Mouse (Mus musculus) forebrain, postnatal 0 days (tissue): ENCODE measurements around the gene Fbn1. TPM values are rescaled to one million over a fixed set of nuclear protein-coding genes. Genes with fewer than 3 reads are reported as not detected.

Experiments
- ATAC-seq: fragments of 200-750 bp; cut with Nextera tagmentation; 2 replicates; pipeline ENCODE4 v1.8.0; 2017; ENCODE audit warnings: mild to moderate bottlenecking, moderate library complexity
- DNase-seq: peaks from one replicate; pipeline ENCODE4 v3.0.0-alpha.2; 2015
- H3K27ac ChIP-seq: fragments of 300-500 bp; sonication (generic); 2 replicates; pipeline ENCODE4 v1.5.1; 2014; ENCODE audit warnings: low read depth, mild to moderate bottlenecking, antibody characterized with exemption, low read length, moderate library complexity, mixed read lengths
- H3K27me3 ChIP-seq: fragments of 300-500 bp; sonication (generic); 2 replicates; pipeline ENCODE4 v1.6.1; 2014; ENCODE audit warnings: mild to moderate bottlenecking, low read length, mixed read lengths; ENCODE audit not compliant: insufficient read depth
- H3K36me3 ChIP-seq: fragments of 300-500 bp; sonication (generic); 2 replicates; pipeline ENCODE4 v1.6.1; 2014; ENCODE audit warnings: mild to moderate bottlenecking, moderate library complexity; ENCODE audit not compliant: insufficient read depth
- H3K4me1 ChIP-seq: fragments of 300-500 bp; sonication (generic); 2 replicates; pipeline ENCODE4 v1.6.1; 2014; ENCODE audit warnings: antibody characterized with exemption; ENCODE audit not compliant: insufficient read depth
- H3K4me2 ChIP-seq: fragments of 300-500 bp; sonication (generic); 2 replicates; pipeline ENCODE4 v1.6.1; 2014; ENCODE audit warnings: low read depth, mild to moderate bottlenecking, moderate library complexity
- H3K4me3 ChIP-seq: fragments of 300-500 bp; sonication (generic); 2 replicates; pipeline ENCODE4 v1.5.1; 2014; ENCODE audit warnings: low read depth, low read length, mixed read lengths
- H3K9ac ChIP-seq: fragments of 300-500 bp; sonication (generic); 2 replicates; pipeline ENCODE4 v1.6.1; 2014; ENCODE audit warnings: mild to moderate bottlenecking
- H3K9me3 ChIP-seq: fragments of 300-500 bp; sonication (generic); 2 replicates; pipeline ENCODE4 v1.6.1; 2016; ENCODE audit warnings: low read length
- CTCF ChIP-seq: sonication (generic); IDR thresholded peaks from 2 replicates; pipeline ENCODE4 v1.5.1; 2016; ENCODE audit warnings: antibody characterized with exemption, control low read depth, low read depth
- WGBS: fragments of 180-500 bp; shearing (Covaris S2); extraction: QIAGEN DNeasy Blood & Tissue Kit; methylation state at CpG from one replicate; pipeline ENCODE4 v1.1.7; 2014; 5-methylcytosine and 5-hydroxymethylcytosine counted together
- polyA plus RNA-seq: library from polyadenylated mRNA; unstranded; fragments of >200 nt; fragmentation: Nextera tagmentation; extraction: Ambion mirVana; gene quantifications from 2 replicates; pipeline ENCODE4 v1.2.1, GENCODE M21; 2015
- total RNA-seq: library from RNA; depleted of rRNA; stranded (reverse); fragments of >200 nt; gene quantifications from 2 replicates; pipeline ENCODE4 v1.2.3, GENCODE M21; 2014

Gene Fbn1
- total and polyA plus RNA-seq, 2 experiments from 2014 or later, result 1.7 to 16.7 TPM

- no peaks in the 10 kb centered on the region for H3K9me3 ChIP-seq
- no peak for DNase-seq
- no peaks in the 10 kb centered on the region for H3K27me3 ChIP-seq
- WGBS, result 94% methylated on average over 3 of the region's 3 CpGs
- no peak overlapping the region for H3K4me2 ChIP-seq
- H3K27ac ChIP-seq, result no peak overlapping the region
- no peak overlapping the region for H3K9ac ChIP-seq
- no peak overlapping the region for H3K4me3 ChIP-seq
- TF ChIP-seq CTCF, result no peak
- no peaks in the 10 kb centered on the region for H3K4me1 ChIP-seq
- H3K36me3 ChIP-seq, result no peaks in the 10 kb centered on the region
- ATAC-seq, result no peak
These were observed 107.7 kb downstream of the Fbn1 start for GRCm38 (mm10) chr2:125400121-125400520.

GRCm38 (mm10) chr2:125397796-125398195 lies 110.0 kb downstream of the Fbn1 start:
- no peak overlapping the region for H3K4me3 ChIP-seq
- H3K4me2 ChIP-seq, result no peak overlapping the region
- ATAC-seq (no peak), DNase-seq (no peak)
- no peaks in the 10 kb centered on the region for H3K4me1 ChIP-seq
- H3K9ac ChIP-seq, result no peak overlapping the region
- WGBS, result 91% methylated on average over 7 of the region's 7 CpGs
- no peaks in the 10 kb centered on the region for H3K36me3 ChIP-seq
- H3K27me3 ChIP-seq, result no peaks in the 10 kb centered on the region
- no peak for TF ChIP-seq CTCF
- no peak overlapping the region for H3K27ac ChIP-seq
- H3K9me3 ChIP-seq, result no peaks in the 10 kb centered on the region

DNA sequence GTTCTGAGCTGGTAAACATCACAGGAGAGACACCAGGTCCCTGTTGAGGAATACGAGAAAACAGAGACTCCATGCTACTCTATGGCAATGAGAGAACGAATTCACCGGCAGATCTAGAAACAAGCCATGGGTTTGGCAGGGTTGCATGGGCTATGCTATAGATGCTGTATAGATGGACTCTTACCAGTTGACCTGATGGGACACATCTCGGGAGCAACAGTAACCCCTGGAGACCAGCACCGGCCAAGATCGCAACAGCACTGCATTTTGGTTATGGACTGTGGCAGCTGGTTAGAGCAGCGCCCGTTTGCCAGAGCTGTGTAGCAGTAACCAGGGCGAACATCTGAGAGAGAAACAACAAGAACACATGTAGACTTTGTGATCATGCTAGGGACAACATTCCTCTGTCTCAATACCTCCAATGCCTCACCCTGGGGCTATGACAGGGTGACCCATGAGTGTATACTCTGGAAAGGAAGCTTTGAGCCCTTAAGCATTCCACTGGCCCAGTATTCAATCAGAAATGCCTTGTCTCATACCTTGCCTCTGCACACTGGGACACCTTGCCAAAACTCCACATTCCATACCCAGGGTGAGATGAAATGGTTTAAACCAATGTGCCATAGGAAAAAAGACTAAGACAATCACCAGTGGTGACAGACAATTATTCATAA lies 113.2 kb downstream of the Fbn1 start:
- Histone ChIP-seq H3K36me3 (no peaks in the 10 kb centered on the region), H3K27ac (no peak overlapping the region), H3K4me3 (no peak overlapping the region), H3K4me1 (no peaks in the 10 kb centered on the region), H3K4me2 (no peak overlapping the region), H3K27me3 (no peaks in the 10 kb centered on the region), H3K9me3 (no peaks in the 10 kb centered on the region), H3K9ac (no peak overlapping the region)
- no peak for TF ChIP-seq CTCF
- 97% methylated on average over 9 of the region's 9 CpGs for WGBS
- DNase-seq, result no peak
- ATAC-seq, result no peak

GRCm38 (mm10) chr2:125391582-125391981 lies 116.2 kb downstream of the Fbn1 start:
- no peaks in the 10 kb centered on the region for H3K27me3 ChIP-seq

DNA sequence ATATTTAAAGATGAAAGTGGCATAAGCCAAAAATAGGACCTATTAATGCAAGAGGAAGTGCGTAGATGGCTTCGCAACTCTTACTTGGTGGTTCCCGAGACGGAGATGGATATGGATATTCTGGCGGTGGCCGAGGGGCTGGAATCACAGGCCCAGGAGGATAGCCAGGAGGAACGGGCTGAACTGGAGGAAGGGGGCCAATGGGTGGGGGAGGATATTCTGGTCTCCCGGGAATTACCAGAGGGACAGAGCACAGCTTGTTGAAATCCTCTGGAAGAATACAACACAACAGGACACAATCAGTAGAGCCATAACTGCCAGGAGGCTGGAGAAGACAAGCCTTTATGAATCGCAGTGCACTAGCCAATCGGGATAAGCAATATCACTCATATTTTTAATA lies 118.0 kb downstream of the Fbn1 start:
- H3K27me3 ChIP-seq, result no peaks in the 10 kb centered on the region
- H3K36me3 ChIP-seq, result no peaks in the 10 kb centered on the region
- ATAC-seq, result no peak
- no peak overlapping the region for H3K9ac ChIP-seq
- H3K4me2 ChIP-seq, result no peak overlapping the region
- H3K4me3 ChIP-seq, result no peak overlapping the region
- H3K27ac ChIP-seq, result no peak overlapping the region
- H3K4me1 ChIP-seq, result no peaks in the 10 kb centered on the region
- DNase-seq, result no peak
- no peak for TF ChIP-seq CTCF
- H3K9me3 ChIP-seq, result no peaks in the 10 kb centered on the region
- WGBS, result 95% methylated on average over 10 of the region's 10 CpGs

More at GRCm38 (mm10) chr2:125391582-125391981, 116.2 kb downstream of the Fbn1 start:
- no peak overlapping the region for H3K4me3 ChIP-seq
- H3K36me3 ChIP-seq, result no peaks in the 10 kb centered on the region
- no peaks in the 10 kb centered on the region for H3K4me1 ChIP-seq
- no peak for TF ChIP-seq CTCF
- WGBS, result 83% methylated on average over 6 of the region's 6 CpGs
- no peak overlapping the region for H3K4me2 ChIP-seq
- H3K9me3 ChIP-seq, result no peaks in the 10 kb centered on the region
- no peak for ATAC-seq
- H3K27ac ChIP-seq, result no peak overlapping the region
- DNase-seq, result no peak
- no peak overlapping the region for H3K9ac ChIP-seq

GRCm38 (mm10) chr2:125386221-125386965 lies 121.4 kb downstream of the Fbn1 start:
- no peak overlapping the region for H3K9ac ChIP-seq
- TF ChIP-seq CTCF, result no peak
- DNase-seq (no peak), ATAC-seq (no peak)
- 72% methylated on average over 7 of the region's 7 CpGs for WGBS
- H3K36me3 ChIP-seq, result 0 out of 2 replicates have a peak, but pooled peaks cover 6% of the 10 kb centered on the region
- no peak overlapping the region for H3K27ac ChIP-seq
- no peak overlapping the region for H3K4me3 ChIP-seq
- no peaks in the 10 kb centered on the region for H3K9me3 ChIP-seq
- no peak overlapping the region for H3K4me2 ChIP-seq
- H3K4me1 ChIP-seq, result no peaks in the 10 kb centered on the region
- H3K27me3 ChIP-seq, result no peaks in the 10 kb centered on the region

GRCm38 (mm10) chr2:125384941-125385340 lies 122.9 kb downstream of the Fbn1 start:
- H3K4me1 ChIP-seq, result no peaks in the 10 kb centered on the region
- no peak overlapping the region for H3K9ac ChIP-seq
- no peaks in the 10 kb centered on the region for H3K9me3 ChIP-seq
- DNase-seq, result no peak
- H3K4me2 ChIP-seq, result no peak overlapping the region
- 0 out of 2 replicates have a peak, but pooled peaks cover 6% of the 10 kb centered on the region for H3K36me3 ChIP-seq
- H3K27ac ChIP-seq, result no peak overlapping the region
- TF ChIP-seq CTCF, result no peak
- no peak overlapping the region for H3K4me3 ChIP-seq
- WGBS, result 74% methylated on average over 4 of the region's 4 CpGs
- no peak for ATAC-seq
- no peaks in the 10 kb centered on the region for H3K27me3 ChIP-seq
